Mouse (Mus musculus): Measurements from ENCODE around the gene Hdac11.
A peak's percentile ranks its signal among the peaks of the same experiment; 100 is the strongest.

DNA sequence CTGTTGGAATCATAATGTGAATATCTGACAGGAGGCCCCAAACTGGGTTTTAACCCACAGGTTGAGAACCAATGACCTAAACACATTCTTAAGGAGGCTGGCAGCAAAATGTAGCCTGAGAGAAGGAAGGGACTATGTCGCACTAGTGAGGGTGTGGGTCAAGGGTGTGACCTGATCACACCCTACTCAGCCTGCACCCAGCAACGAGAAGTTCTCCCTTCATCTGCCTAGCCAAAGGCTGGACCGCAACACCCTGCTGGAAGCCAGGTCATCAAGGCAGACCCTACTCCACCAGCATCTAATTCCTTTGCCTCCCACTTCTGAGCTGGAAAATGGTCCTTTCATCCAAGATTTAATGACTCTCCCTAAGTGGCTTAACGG is 40.6 kb upstream of the Hdac11 start:
- no peak for TF ChIP-seq CTCF (IDR thresholded peaks at IDR 0.05; ENCODE audit: insufficient read depth, low read length)
- TF ChIP-seq POLR2A (IDR thresholded peaks at IDR 0.05; ENCODE audit: borderline replicate concordance, extremely low read depth, low read depth, low read length): peak; percentile 36; the same call in 1 of the 2 replicates
